ENCODE assay signal across 23 mouse cellular contexts in the genomic region with DNA sequence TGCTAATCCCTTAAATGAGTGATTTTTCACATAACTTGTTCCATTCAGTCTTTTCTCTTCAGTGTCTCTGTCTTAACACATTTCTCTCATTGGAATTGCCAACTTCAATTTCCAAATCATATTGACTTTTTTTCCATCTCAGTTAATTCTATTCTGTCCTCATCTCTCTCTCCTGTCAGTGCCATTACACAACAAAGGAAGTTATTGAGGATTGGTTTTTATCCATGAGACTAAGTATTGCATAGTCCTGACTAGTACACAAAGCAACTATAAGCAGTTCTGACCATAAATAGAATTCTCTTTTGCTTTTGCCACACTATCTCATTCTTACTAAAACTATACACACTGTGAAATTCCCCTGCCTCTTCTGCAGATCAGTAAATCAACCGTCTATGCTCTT. TPM values are rescaled to one million over a fixed set of nuclear protein-coding genes. Genes with fewer than 3 reads are reported as not detected.
DNase-seq lines count a peak whose midpoint lies in the region; ATAC-seq lines count a peak whose summit lies in the region.
"Had no signal": no experiment of that assay in that cellular context is flagged by ENCODE, and none has a peak within 500 bp of the region (broad histone marks: within the 10 kb centered on the region; RNA-seq: fewer than 3 reads in every experiment).

No protein-coding gene starts in this region.

- DNase-seq in urinary bladder, postnatal 25 days (ENCODE audit: low spot score), result no peak
- DNase-seq in left cerebral cortex, adult 11 months (ENCODE audit: low spot score), result no peak
- DNase-seq: adrenal gland, adult 2 months; adrenal gland, adult 8-10 months; adrenal gland, postnatal 10 days; adrenal gland, postnatal 14 days; adrenal gland, postnatal 25 days; adrenal gland, postnatal 36 days; B cell, adult 2 months; cerebellum, adult 11 months; cerebellum, adult 11-12 months; cerebellum, adult 18-20 months had no signal

- ATAC-seq in granulocyte monocyte progenitor cell, adult 5-6 weeks (replicated peaks; ENCODE audit: poor library complexity, severe bottlenecking), result peak; percentile 75
- ATAC-seq in megakaryocyte progenitor cell, adult 5-6 weeks (replicated peaks; ENCODE audit: poor library complexity), result peak; percentile 77
- ATAC-seq: activated CD4-positive, CD25-positive, alpha-beta regulatory T cell, adult 4 months; CD4-positive, CD25-positive, alpha-beta regulatory T cell, adult 4 months; Patski had no signal

RNA-seq across cellular contexts. Expression of a gene that starts 4.1 kb away (rescaled TPM):
- total RNA-seq in granulocyte monocyte progenitor cell, adult 5-6 weeks (2014; fragmentation: Nextera tagmentation), result not detected in 2 replicates
- 0.26 TPM in 1 of 2 replicates, not detected in the other for total RNA-seq in granulocyte monocyte progenitor cell, adult 5-6 weeks (2017)
- not detected in 2 replicates for total RNA-seq in megakaryocyte progenitor cell, adult 5-6 weeks (2015)
- total RNA-seq in megakaryocyte progenitor cell, adult 5-6 weeks (2017), result not detected in 2 replicates
- total RNA-seq: adrenal gland, adult 18-20 months; adrenal gland, adult 2 months; adrenal gland, postnatal 10 days; adrenal gland, postnatal 14 days; adrenal gland, postnatal 25 days; adrenal gland, postnatal 36 days; CH12.LX; MEL had no signal

RNA-seq across cellular contexts. Expression of a gene that starts 14.4 kb away (rescaled TPM):
- not detected in 2 replicates for total RNA-seq in granulocyte monocyte progenitor cell, adult 5-6 weeks (2014; fragmentation: Nextera tagmentation)
- not detected in 2 replicates for total RNA-seq in granulocyte monocyte progenitor cell, adult 5-6 weeks (2017)
- total RNA-seq in megakaryocyte progenitor cell, adult 5-6 weeks (2015), result 0.15 TPM in 1 of 2 replicates, not detected in the other
- 0.17 TPM in 1 of 2 replicates, not detected in the other for total RNA-seq in megakaryocyte progenitor cell, adult 5-6 weeks (2017)
- total RNA-seq: adrenal gland, adult 18-20 months; adrenal gland, adult 2 months; adrenal gland, adult 8-10 months; adrenal gland, postnatal 10 days; adrenal gland, postnatal 14 days; adrenal gland, postnatal 25 days; adrenal gland, postnatal 36 days; adrenal gland, postnatal 4 days; CH12.LX; ES-E14; MEL had no signal

RNA-seq across cellular contexts. Expression of a gene that starts 16.7 kb away (rescaled TPM):
- total RNA-seq in granulocyte monocyte progenitor cell, adult 5-6 weeks (2014; fragmentation: Nextera tagmentation), result not detected in 2 replicates
- total RNA-seq in granulocyte monocyte progenitor cell, adult 5-6 weeks (2017), result not detected in 2 replicates
- not detected in 2 replicates for total RNA-seq in megakaryocyte progenitor cell, adult 5-6 weeks (2015)
- not detected in 2 replicates for total RNA-seq in megakaryocyte progenitor cell, adult 5-6 weeks (2017)
- total RNA-seq: adrenal gland, adult 18-20 months; adrenal gland, adult 2 months; adrenal gland, adult 8-10 months; adrenal gland, postnatal 10 days; adrenal gland, postnatal 14 days; adrenal gland, postnatal 25 days; adrenal gland, postnatal 36 days; adrenal gland, postnatal 4 days; CH12.LX; ES-E14; MEL had no signal

RNA-seq across cellular contexts. Expression of a gene that starts 28.7 kb away (rescaled TPM):
- not detected in 2 replicates for total RNA-seq in granulocyte monocyte progenitor cell, adult 5-6 weeks (2014; fragmentation: Nextera tagmentation)
- not detected in 2 replicates for total RNA-seq in granulocyte monocyte progenitor cell, adult 5-6 weeks (2017)
- total RNA-seq in megakaryocyte progenitor cell, adult 5-6 weeks (2015), result not detected in 2 replicates
- total RNA-seq in megakaryocyte progenitor cell, adult 5-6 weeks (2017), result not detected in 2 replicates
- total RNA-seq: adrenal gland, adult 18-20 months; adrenal gland, adult 2 months; adrenal gland, adult 8-10 months; adrenal gland, postnatal 10 days; adrenal gland, postnatal 14 days; adrenal gland, postnatal 25 days; adrenal gland, postnatal 36 days; adrenal gland, postnatal 4 days; CH12.LX; ES-E14; G1E; MEL had no signal

RNA-seq across cellular contexts. Expression of a gene that starts 36.0 kb away (rescaled TPM):
- total RNA-seq in granulocyte monocyte progenitor cell, adult 5-6 weeks (2014; fragmentation: Nextera tagmentation), result not detected in 2 replicates
- total RNA-seq in granulocyte monocyte progenitor cell, adult 5-6 weeks (2017), result not detected in 2 replicates
- not detected in 2 replicates for total RNA-seq in megakaryocyte progenitor cell, adult 5-6 weeks (2015)
- not detected in 2 replicates for total RNA-seq in megakaryocyte progenitor cell, adult 5-6 weeks (2017)
- total RNA-seq: adrenal gland, adult 18-20 months; adrenal gland, adult 2 months; adrenal gland, adult 8-10 months; adrenal gland, postnatal 10 days; adrenal gland, postnatal 14 days; adrenal gland, postnatal 25 days; adrenal gland, postnatal 36 days; adrenal gland, postnatal 4 days; CH12.LX; ES-E14; MEL had no signal
